Mouse (Mus musculus) C2C12 (cell line): ENCODE measurements around the gene Clrn2. TPM values are rescaled to one million over a fixed set of nuclear protein-coding genes. Genes with fewer than 3 reads are reported as not detected.

ENCODE experiments used
- H3K27me3 ChIP-seq: one replicate; pipeline ENCODE4 v1.6.1; 2011; ENCODE audit not compliant: control insufficient read depth, insufficient read depth, insufficient read length
- H3K36me3 ChIP-seq: one replicate; pipeline ENCODE4 v1.6.1; 2011; ENCODE audit not compliant: control insufficient read depth, insufficient read depth
- H3K4me3 ChIP-seq: one replicate; pipeline ENCODE4 v1.5.1; 2011; ENCODE audit warnings: mild to moderate bottlenecking, control low read depth; ENCODE audit not compliant: poor library complexity, insufficient read depth, severe bottlenecking
- H3K79me2 ChIP-seq: one replicate; pipeline ENCODE4 v1.6.1; 2011; ENCODE audit not compliant: control insufficient read depth, insufficient read depth
- H3K79me3 ChIP-seq: one replicate; pipeline ENCODE4 v1.6.1; 2011; ENCODE audit warnings: low read depth, control low read depth
- H3ac ChIP-seq: one replicate; pipeline ENCODE3; 2011; ENCODE audit warnings: low read depth; ENCODE audit not compliant: control insufficient read depth, insufficient read length
- CEBPB ChIP-seq: IDR thresholded peaks from one replicate; pipeline ENCODE4 v1.6.1; 2011; ENCODE audit warnings: low read depth, mild to moderate bottlenecking, control low read depth, moderate library complexity
- CTCF ChIP-seq: IDR thresholded peaks from one replicate; pipeline ENCODE4 v1.5.1; 2011; ENCODE audit not compliant: control insufficient read depth, insufficient read depth, insufficient read length
- FOSL1 ChIP-seq: IDR thresholded peaks from one replicate; pipeline ENCODE4 v1.8.0; 2011; ENCODE audit warnings: mild to moderate bottlenecking, low read length; ENCODE audit not compliant: poor library complexity, insufficient read depth, severe bottlenecking
- MAX ChIP-seq: IDR thresholded peaks from one replicate; pipeline ENCODE4 v1.6.1; 2011; ENCODE audit warnings: mild to moderate bottlenecking, control low read depth
- MYOD1 ChIP-seq: IDR thresholded peaks from one replicate; pipeline ENCODE4 v1.6.1; 2011; ENCODE audit warnings: low read depth; ENCODE audit not compliant: control insufficient read depth, insufficient read length
- MYOG ChIP-seq: IDR thresholded peaks from one replicate; pipeline ENCODE4 v1.6.1; 2011; ENCODE audit not compliant: control insufficient read depth, insufficient read length; ENCODE audit errors: extremely low read depth
- USF1 ChIP-seq: IDR thresholded peaks from one replicate; pipeline ENCODE4 v1.6.1; 2011; ENCODE audit warnings: low read depth, mild to moderate bottlenecking, control low read depth, moderate library complexity
- polyA plus RNA-seq: library from polyadenylated mRNA; unstranded; fragments of >200 nt; fragmentation: generic; extraction: Trizol; gene quantifications from one replicate; pipeline ENCODE4 v1.2.1, GENCODE M21; 2012; ENCODE audit warnings: missing spikeins

The Clrn2 gene
- polyA plus RNA-seq, 1 experiment = not detected

GRCm38 (mm10) chr5:45435967-45436950 lies 17.3 kb upstream of the Clrn2 start:
- no peaks in the 10 kb centered on the region for H3K79me3 ChIP-seq
- H3K4me3 ChIP-seq = no peak overlapping the region

GRCm38 (mm10) chr5:45437826-45438225 lies 15.7 kb upstream of the Clrn2 start:
- H3ac ChIP-seq = no peak overlapping the region
- no peaks in the 10 kb centered on the region for H3K79me3 ChIP-seq
- TF ChIP-seq MYOG (no peak), CEBPB (no peak), MAX (no peak), CTCF (no peak), MYOD1 (no peak), FOSL1 (no peak), USF1 (no peak)
- H3K27me3 ChIP-seq = no peaks in the 10 kb centered on the region
- H3K4me3 ChIP-seq = no peak overlapping the region
- no peaks in the 10 kb centered on the region for H3K79me2 ChIP-seq
- H3K36me3 ChIP-seq = peaks cover 11% of the 10 kb centered on the region

More at GRCm38 (mm10) chr5:45435967-45436950, 17.3 kb upstream of the Clrn2 start:
- Histone ChIP-seq H3ac (no peak overlapping the region), H3K79me2 (no peaks in the 10 kb centered on the region), H3K27me3 (no peaks in the 10 kb centered on the region), H3K36me3 (peaks cover 7% of the 10 kb centered on the region)
- TF ChIP-seq MYOG (no peak), MAX (no peak), FOSL1 (no peak), USF1 (no peak), CTCF (no peak), CEBPB (no peak), MYOD1 (no peak)

GRCm38 (mm10) chr5:45438301-45438700 lies 15.2 kb upstream of the Clrn2 start:
- TF ChIP-seq MYOD1 (no peak), MYOG (no peak), CTCF (no peak), FOSL1 (no peak), USF1 (no peak), MAX (no peak), CEBPB (no peak)
- H3ac ChIP-seq = no peak overlapping the region
- peaks cover 11% of the 10 kb centered on the region for H3K36me3 ChIP-seq
- H3K79me2 ChIP-seq = no peaks in the 10 kb centered on the region
- no peak overlapping the region for H3K4me3 ChIP-seq
- no peaks in the 10 kb centered on the region for H3K27me3 ChIP-seq
- H3K79me3 ChIP-seq = no peaks in the 10 kb centered on the region

GRCm38 (mm10) chr5:45441124-45441523 lies 12.4 kb upstream of the Clrn2 start:
- Histone ChIP-seq H3K36me3 (peaks cover 15% of the 10 kb centered on the region), H3K79me3 (no peaks in the 10 kb centered on the region), H3K27me3 (no peaks in the 10 kb centered on the region), H3K79me2 (no peaks in the 10 kb centered on the region), H3ac (no peak overlapping the region), H3K4me3 (no peak overlapping the region)
- TF ChIP-seq CEBPB (no peak), CTCF (no peak), USF1 (no peak), MYOG (no peak), MAX (no peak), MYOD1 (no peak), FOSL1 (no peak)

- no peak for TF ChIP-seq MYOG
- no peak for TF ChIP-seq MAX
- no peak for TF ChIP-seq CEBPB
- TF ChIP-seq CTCF = no peak
- TF ChIP-seq USF1 = no peak
- TF ChIP-seq MYOD1 = no peak
- TF ChIP-seq FOSL1 = no peak
- Histone ChIP-seq H3K79me2 (no peaks in the 10 kb centered on the region), H3K36me3 (peaks cover 15% of the 10 kb centered on the region), H3K79me3 (no peaks in the 10 kb centered on the region), H3K27me3 (no peaks in the 10 kb centered on the region), H3K4me3 (no peak overlapping the region), H3ac (no peak overlapping the region)
Measured at GRCm38 (mm10) chr5:45441745-45442144, 11.8 kb upstream of the Clrn2 start.
